Mouse (Mus musculus) heart, embryonic 13.5 days (tissue): ENCODE data around the gene Trappc5. TPM values are rescaled to one million over a fixed set of nuclear protein-coding genes. Genes with fewer than 3 reads are reported as not detected.

Experiments
- ATAC-seq: fragments of 200-750 bp; cut with Nextera tagmentation; 2 replicates; pipeline ENCODE4 v1.8.0; 2017; ENCODE audit warnings: moderate TSS enrichment; ENCODE audit not compliant: insufficient number of reproducible peaks, low FRiP score, low TSS enrichment; ENCODE audit errors: extremely low read depth
- H3K27ac ChIP-seq: fragments of 300-500 bp; sonication (generic); replicated peaks from 2 replicates; pipeline ENCODE4 v1.5.1; 2015; ENCODE audit warnings: moderate library complexity, mild to moderate bottlenecking, inconsistent platforms
- H3K27me3 ChIP-seq: fragments of 300-500 bp; sonication (generic); replicated peaks from 2 replicates; pipeline ENCODE4 v1.6.1; 2015; ENCODE audit warnings: mild to moderate bottlenecking, inconsistent platforms
- H3K36me3 ChIP-seq: fragments of 300-500 bp; sonication (generic); 2 replicates; pipeline ENCODE4 v1.6.1; 2015; ENCODE audit warnings: mild to moderate bottlenecking, inconsistent platforms
- H3K4me1 ChIP-seq: fragments of 300-500 bp; sonication (generic); 2 replicates; pipeline ENCODE4 v1.6.1; 2015; ENCODE audit warnings: inconsistent platforms
- H3K4me2 ChIP-seq: fragments of 300-500 bp; sonication (generic); 2 replicates; pipeline ENCODE4 v1.6.1; 2015; ENCODE audit warnings: inconsistent platforms, mild to moderate bottlenecking, moderate library complexity
- H3K4me3 ChIP-seq: fragments of 300-500 bp; sonication (generic); 2 replicates; pipeline ENCODE4 v1.5.1; 2015; ENCODE audit warnings: moderate library complexity, mild to moderate bottlenecking, inconsistent platforms
- H3K9ac ChIP-seq: fragments of 300-500 bp; sonication (generic); 2 replicates; pipeline ENCODE4 v1.6.1; 2015; ENCODE audit warnings: inconsistent platforms, mild to moderate bottlenecking, moderate library complexity
- H3K9me3 ChIP-seq: fragments of 300-500 bp; sonication (generic); 2 replicates; pipeline ENCODE4 v1.6.1; 2016; ENCODE audit warnings: inconsistent platforms
- WGBS: fragments of 180-500 bp; shearing (Covaris S2); methylation state at CpG from one replicate; pipeline ENCODE4 v1.1.7; 2015; ENCODE audit warnings: mixed read lengths; 5-methylcytosine and 5-hydroxymethylcytosine counted together
- polyA plus RNA-seq: library from polyadenylated mRNA; unstranded; fragments of >200 nt; fragmentation: Nextera tagmentation; extraction: Ambion mirVana; gene quantifications from 2 replicates; pipeline ENCODE4 v1.2.1, GENCODE M21; 2015

Gene Trappc5
- polyA plus RNA-seq, 1 experiment from 2014 or later = 31.8 TPM

DNA sequence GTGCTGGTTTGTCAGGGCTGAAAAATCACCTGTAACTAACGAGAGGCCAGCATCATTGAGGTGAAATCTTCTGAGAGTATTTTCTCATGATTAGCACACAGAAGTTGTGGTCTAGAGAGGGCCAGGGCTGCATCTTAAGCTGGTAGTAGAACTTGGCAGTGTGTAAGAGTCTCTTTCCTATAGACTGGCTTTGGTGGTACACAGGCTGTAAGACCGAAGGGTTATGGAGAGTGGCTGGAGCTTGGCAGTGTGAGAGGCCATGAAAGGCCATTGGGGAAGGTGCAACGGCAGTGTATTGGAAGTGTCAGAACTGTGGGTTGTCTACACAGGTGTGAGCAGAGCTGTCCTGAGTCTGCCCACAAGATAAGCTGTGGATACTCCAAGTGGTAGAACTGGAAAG, 34.2 kb downstream of the Trappc5 start:
- Histone ChIP-seq H3K9me3 (no peaks in the 10 kb centered on the region), H3K4me2 (no peak overlapping the region), H3K9ac (no peak overlapping the region), H3K36me3 (no peaks in the 10 kb centered on the region), H3K27ac (no peak overlapping the region), H3K27me3 (no peaks in the 10 kb centered on the region), H3K4me3 (no peak overlapping the region), H3K4me1 (no peaks in the 10 kb centered on the region)
- 69% methylated on average over 3 of the region's 3 CpGs for WGBS
- no peak for ATAC-seq

- ATAC-seq = no peak
- no peaks in the 10 kb centered on the region for H3K27me3 ChIP-seq
- no peaks in the 10 kb centered on the region for H3K36me3 ChIP-seq
- no peaks in the 10 kb centered on the region for H3K9me3 ChIP-seq
- H3K9ac ChIP-seq = no peak overlapping the region
- H3K4me3 ChIP-seq = no peak overlapping the region
- peak overlapping the region; percentile 61; the same call in 1 of the 2 replicates for H3K27ac ChIP-seq
- H3K4me1 ChIP-seq = no peaks in the 10 kb centered on the region
- WGBS = 32% methylated on average over 2 of the region's 2 CpGs
- no peak overlapping the region for H3K4me2 ChIP-seq
These were observed 35.5 kb downstream of the Trappc5 start for GRCm38 (mm10) chr8:3711646-3712045.

DNA sequence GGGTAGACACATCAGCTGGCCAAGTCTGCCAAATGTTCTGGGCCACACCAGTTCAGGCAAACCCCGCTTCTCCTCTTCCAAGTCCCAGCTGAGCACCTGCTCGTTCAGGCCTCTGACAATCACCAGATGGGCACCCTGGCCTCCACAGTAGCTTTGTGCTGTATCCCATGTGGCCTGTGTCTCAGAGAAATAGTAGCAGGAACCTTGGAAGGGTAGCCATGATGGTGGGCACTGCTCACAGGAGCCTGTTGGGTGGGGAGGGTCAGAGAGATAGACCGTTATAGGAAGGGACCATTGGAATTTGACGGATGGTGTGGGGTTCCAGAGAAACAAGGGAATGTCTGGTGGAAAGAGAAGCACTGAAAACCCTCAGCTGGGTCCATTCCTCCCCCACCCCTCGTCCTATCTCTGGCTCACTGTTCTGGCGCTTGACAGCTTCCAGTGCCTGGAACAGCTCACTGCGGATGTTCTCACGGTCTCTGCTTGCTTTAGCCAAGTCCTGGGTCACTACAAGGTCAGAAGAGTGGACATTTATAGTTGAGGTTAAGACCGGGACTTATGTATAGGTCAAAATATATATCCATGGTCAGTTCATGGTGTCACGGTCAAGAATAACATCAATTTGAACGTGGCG, 41.3 kb downstream of the Trappc5 start:
- Histone ChIP-seq H3K4me3 (no peak overlapping the region), H3K9me3 (no peaks in the 10 kb centered on the region), H3K27me3 (no peaks in the 10 kb centered on the region), H3K4me2 (no peak overlapping the region), H3K4me1 (peaks cover 15% of the 10 kb centered on the region), H3K36me3 (no peaks in the 10 kb centered on the region), H3K9ac (no peak overlapping the region), H3K27ac (peak overlapping the region; percentile 48; the same call in 1 of the 2 replicates)
- WGBS = 45% methylated on average over 12 of the region's 12 CpGs
- 0 out of 2 replicates have a peak, but pooled peaks have one; percentile 15 for ATAC-seq

- H3K4me2 ChIP-seq = no peak overlapping the region
- H3K27ac ChIP-seq = no peak overlapping the region
- no peak for ATAC-seq
- no peaks in the 10 kb centered on the region for H3K27me3 ChIP-seq
- 17% methylated on average over 14 of the region's 14 CpGs for WGBS
- H3K9ac ChIP-seq = no peak overlapping the region
- no peaks in the 10 kb centered on the region for H3K9me3 ChIP-seq
- peaks cover 15% of the 10 kb centered on the region for H3K4me1 ChIP-seq
- H3K4me3 ChIP-seq = no peak overlapping the region
- H3K36me3 ChIP-seq = no peaks in the 10 kb centered on the region
These were observed 42.5 kb downstream of the Trappc5 start for GRCm38 (mm10) chr8:3718559-3718958.

GRCm38 (mm10) chr8:3720551-3720950, 44.5 kb downstream of the Trappc5 start, which contains the start of gene Clec4g:
Clec4g (minus strand) TSS chr8:3720651.
- peaks cover 15% of the 10 kb centered on the region for H3K4me1 ChIP-seq
- WGBS = 59% methylated on average over 5 of the region's 5 CpGs
- no peaks in the 10 kb centered on the region for H3K36me3 ChIP-seq
- H3K4me3 ChIP-seq = no peak within 1 kb of the TSS
- no peak within 1 kb of the TSS for H3K27ac ChIP-seq
- H3K9ac ChIP-seq = no peak within 1 kb of the TSS
- ATAC-seq = no peak
- no peak within 1 kb of the TSS; the same call in 1 of the 2 replicates for H3K4me2 ChIP-seq
- no peaks in the 10 kb centered on the region for H3K27me3 ChIP-seq
- H3K9me3 ChIP-seq = no peaks in the 10 kb centered on the region

- Histone ChIP-seq H3K27me3 (no peaks in the 10 kb centered on the region), H3K27ac (no peak overlapping the region), H3K36me3 (no peaks in the 10 kb centered on the region), H3K4me2 (no peak overlapping the region), H3K4me1 (peaks cover 15% of the 10 kb centered on the region), H3K9me3 (no peaks in the 10 kb centered on the region), H3K9ac (no peak overlapping the region), H3K4me3 (no peak overlapping the region)
- WGBS = 18% methylated on average over 1 of the region's 1 CpGs
- ATAC-seq = no peak
These were observed 44.9 kb downstream of the Trappc5 start for GRCm38 (mm10) chr8:3721041-3721440.

Other genes with a start within 250 kb of the Trappc5 start
- 4.9 and 7.2 TPM in 2 replicates for gene Pex11g, start 208.6 kb upstream of the Trappc5 start, polyA plus RNA-seq
- gene Tex45, start 205.4 kb upstream of the Trappc5 start, polyA plus RNA-seq = not detected in 2 replicates
- gene Zfp358, start 183.2 kb upstream of the Trappc5 start, polyA plus RNA-seq = 30.7 and 32.0 TPM in 2 replicates
- gene Mcoln1, start 175.8 kb upstream of the Trappc5 start, polyA plus RNA-seq = 46.1 and 46.7 TPM in 2 replicates
- gene Pnpla6, start 160.9 kb upstream of the Trappc5 start, polyA plus RNA-seq = 16.6 and 18.0 TPM in 2 replicates
- 5.5 and 7.2 TPM in 2 replicates for gene C330021F23Rik, start 108.3 kb upstream of the Trappc5 start, polyA plus RNA-seq
- gene Camsap3, start 89.0 kb upstream of the Trappc5 start, polyA plus RNA-seq = 1.9 TPM in 2 replicates
- gene Xab2, start 55.0 kb upstream of the Trappc5 start, polyA plus RNA-seq = 32.8 TPM in 2 replicates
- 97.0 and 108 TPM in 2 replicates for gene Pet100, start 54.8 kb upstream of the Trappc5 start, polyA plus RNA-seq
- gene Pcp2, start 50.8 kb upstream of the Trappc5 start, polyA plus RNA-seq = 0.11 TPM in 1 of 2 replicates, not detected in the other
- gene Stxbp2, start 45.3 kb upstream of the Trappc5 start, polyA plus RNA-seq = 45.6 and 51.8 TPM in 2 replicates
- gene Retn, start 20.5 kb upstream of the Trappc5 start, polyA plus RNA-seq = not detected in 2 replicates
- 0.42 TPM in 1 of 2 replicates, not detected in the other for gene Mcemp1, start 10.5 kb upstream of the Trappc5 start, polyA plus RNA-seq
- gene Fcor, start 3.9 kb upstream of the Trappc5 start, polyA plus RNA-seq = 9.0 and 9.7 TPM in 2 replicates
- gene Fcer2a, start 17.9 kb downstream of the Trappc5 start, polyA plus RNA-seq = 0.19 and 0.21 TPM in 2 replicates
- gene Clec4g, start 44.4 kb downstream of the Trappc5 start, polyA plus RNA-seq = 3.7 and 5.9 TPM in 2 replicates
- not detected in 2 replicates for gene Cd209a, start 72.7 kb downstream of the Trappc5 start, polyA plus RNA-seq
- gene Cd209e, start 178.0 kb downstream of the Trappc5 start, polyA plus RNA-seq = not detected in 2 replicates
- gene Cd209d, start 202.3 kb downstream of the Trappc5 start, polyA plus RNA-seq = not detected in 2 replicates